Mouse (Mus musculus) C2C12 (cell line): ENCODE measurements around the gene Bcor.

Experiments
- CEBPB ChIP-seq: IDR thresholded peaks from one replicate; pipeline ENCODE4 v1.6.1; 2011; ENCODE audit warnings: low read depth, mild to moderate bottlenecking, control low read depth, moderate library complexity
- CTCF ChIP-seq: IDR thresholded peaks from one replicate; pipeline ENCODE4 v1.5.1; 2011; ENCODE audit not compliant: control insufficient read depth, insufficient read depth, insufficient read length
- FOSL1 ChIP-seq: IDR thresholded peaks from one replicate; pipeline ENCODE4 v1.8.0; 2011; ENCODE audit warnings: mild to moderate bottlenecking, low read length; ENCODE audit not compliant: poor library complexity, insufficient read depth, severe bottlenecking
- MAX ChIP-seq: IDR thresholded peaks from one replicate; pipeline ENCODE4 v1.6.1; 2011; ENCODE audit warnings: mild to moderate bottlenecking, control low read depth
- MYOD1 ChIP-seq: IDR thresholded peaks from one replicate; pipeline ENCODE4 v1.6.1; 2011; ENCODE audit warnings: low read depth; ENCODE audit not compliant: control insufficient read depth, insufficient read length
- MYOG ChIP-seq: IDR thresholded peaks from one replicate; pipeline ENCODE4 v1.6.1; 2011; ENCODE audit not compliant: control insufficient read depth, insufficient read length; ENCODE audit errors: extremely low read depth
- USF1 ChIP-seq: IDR thresholded peaks from one replicate; pipeline ENCODE4 v1.6.1; 2011; ENCODE audit warnings: low read depth, mild to moderate bottlenecking, control low read depth, moderate library complexity

GRCm38 (mm10) chrX:12005181-12006030, 154.7 kb downstream of the Bcor start:
- TF ChIP-seq CTCF (no peak), USF1 (no peak), FOSL1 (no peak), MYOG (no peak), MYOD1 (no peak), CEBPB (no peak), MAX (no peak)
